Mouse (Mus musculus): ENCODE data around the gene Chrd. TPM values are rescaled to one million over a fixed set of nuclear protein-coding genes. Genes with fewer than 3 reads are reported as not detected.

Gene Chrd
- total RNA-seq, 2 experiments from 2014 or later: 1.4 to 3.4 TPM

GRCm38 (mm10) chr16:20791803-20792202 is 58.9 kb downstream of the Chrd start:
- intact Hi-C loops (cut with DNase I): no loop called here
- DNase-seq: no peak

Other genes with a start within 250 kb of the Chrd start
- 10 to 100 TPM; 52.7 to 54.2 TPM for gene Eif2b5, start 234.3 kb upstream of the Chrd start, total RNA-seq (2021)
- gene Dvl3, start 216.1 kb upstream of the Chrd start, total RNA-seq (2021): 10 to 100 TPM; 60.7 to 61.7 TPM
- 100 to 1,000 TPM; 253 to 284 TPM for gene Ap2m1, start 197.6 kb upstream of the Chrd start, total RNA-seq (2021)
- gene Abcf3, start 184.6 kb upstream of the Chrd start, total RNA-seq (2021): 10 to 100 TPM; 62.9 to 66.2 TPM
- 1 to 10 TPM in 1 of 2 experiments, under 1 TPM in 1; 0.30 to 1.0 TPM for gene Vwa5b2, start 143.7 kb upstream of the Chrd start, total RNA-seq (2021)
- 1 to 10 TPM; 5.1 to 5.3 TPM for gene Eef1akmt4, start 121.5 kb upstream of the Chrd start, total RNA-seq (2021)
- under 1 TPM in 1 of 2 experiments, not detected in 1; 0.20 TPM for gene Gm49333, start 121.5 kb upstream of the Chrd start, total RNA-seq (2021)
- gene Alg3, start 121.4 kb upstream of the Chrd start, total RNA-seq (2021): 10 to 100 TPM; 11.3 to 11.8 TPM
- 1 to 10 TPM; 1.3 to 1.6 TPM for gene Camk2n2, start 111.8 kb upstream of the Chrd start, total RNA-seq (2021)
- under 1 TPM; 0.62 TPM for gene Ece2, start 103.3 kb upstream of the Chrd start, total RNA-seq (2021)
- gene Psmd2, start 81.5 kb upstream of the Chrd start, total RNA-seq (2021): 100 to 1,000 TPM; 195 TPM
- 100 to 1,000 TPM; 353 to 356 TPM for gene Eif4g1, start 64.8 kb upstream of the Chrd start, total RNA-seq (2021)
- gene Fam131a, start 39.9 kb upstream of the Chrd start, total RNA-seq (2021): 10 to 100 TPM; 16.0 to 18.9 TPM
- gene Polr2h, start 15.5 kb upstream of the Chrd start, total RNA-seq (2021): 10 to 100 TPM; 12.5 to 13.2 TPM
- 1 to 10 TPM; 3.3 to 3.5 TPM for gene Clcn2, start 15.4 kb upstream of the Chrd start, total RNA-seq (2021)
- gene Thpo, start 1.4 kb downstream of the Chrd start, total RNA-seq (2021): not detected